Mouse (Mus musculus) adrenal gland, postnatal 25 days (tissue): ENCODE data around the gene Tlx3. TPM values are rescaled to one million over a fixed set of nuclear protein-coding genes. Genes with fewer than 3 reads are reported as not detected.

Experiments used
- total RNA-seq: library from RNA; stranded (reverse); gene quantifications from 2 replicates; pipeline ENCODE4 v1.2.3, GENCODE M21; 2021

Tlx3 gene
- total RNA-seq, 1 experiment from 2014 or later: 0.27 TPM

Other genes with a start within 250 kb of the Tlx3 start
- gene Fgf18, start 56.2 kb downstream of the Tlx3 start, total RNA-seq: 0.79 and 1.6 TPM in 2 replicates
- 285 and 327 TPM in 2 replicates for gene Npm1, start 40.4 kb downstream of the Tlx3 start, total RNA-seq
- gene Gm12117, start 73.1 kb upstream of the Tlx3 start, total RNA-seq: not detected in 2 replicates